Mouse (Mus musculus) gonadal fat pad, adult 2 months (tissue): ENCODE data around the gene Glt8d1. TPM values are rescaled to one million over a fixed set of nuclear protein-coding genes. Genes with fewer than 3 reads are reported as not detected.

ENCODE experiments used
- polyA plus RNA-seq: library from polyadenylated mRNA; depleted of rRNA; stranded (reverse); fragments of >200 nt; gene quantifications from 2 replicates; pipeline ENCODE4 v1.2.3, GENCODE M21; 2012; rRNA removed

The Glt8d1 gene
- polyA plus RNA-seq, 1 experiment: 33.0 TPM

Other genes with a start within 250 kb of the Glt8d1 start
- 30.9 and 31.6 TPM in 2 replicates for gene Tmem110, start 175.8 kb upstream of the Glt8d1 start, polyA plus RNA-seq
- gene Mustn1, start 122.2 kb upstream of the Glt8d1 start, polyA plus RNA-seq: 21.5 and 24.9 TPM in 2 replicates
- 0.38 and 1.7 TPM in 2 replicates for gene Itih4, start 114.9 kb upstream of the Glt8d1 start, polyA plus RNA-seq
- 1.2 and 1.4 TPM in 2 replicates for gene Itih3, start 77.6 kb upstream of the Glt8d1 start, polyA plus RNA-seq
- gene Itih1, start 58.1 kb upstream of the Glt8d1 start, polyA plus RNA-seq: 0.15 and 0.47 TPM in 2 replicates
- gene Nek4, start 50.0 kb upstream of the Glt8d1 start, polyA plus RNA-seq: 6.3 and 9.6 TPM in 2 replicates
- gene Spcs1, start 272 bp downstream of the Glt8d1 start, polyA plus RNA-seq: 291 and 352 TPM in 2 replicates
- gene Pbrm1, start 17.7 kb downstream of the Glt8d1 start, polyA plus RNA-seq: 12.2 and 16.9 TPM in 2 replicates
- 20.3 and 23.2 TPM in 2 replicates for gene Gnl3, start 17.8 kb downstream of the Glt8d1 start, polyA plus RNA-seq
- gene Smim4, start 127.6 kb downstream of the Glt8d1 start, polyA plus RNA-seq: 43.9 and 61.7 TPM in 2 replicates
- gene Nt5dc2, start 129.7 kb downstream of the Glt8d1 start, polyA plus RNA-seq: 58.8 and 67.0 TPM in 2 replicates
- 74.0 and 97.3 TPM in 2 replicates for gene Stab1, start 167.2 kb downstream of the Glt8d1 start, polyA plus RNA-seq
- 0.25 and 1.0 TPM in 2 replicates for gene Tnnc1, start 206.9 kb downstream of the Glt8d1 start, polyA plus RNA-seq
- 323 and 342 TPM in 2 replicates for gene Nisch, start 215.5 kb downstream of the Glt8d1 start, polyA plus RNA-seq
- gene Sema3g, start 216.5 kb downstream of the Glt8d1 start, polyA plus RNA-seq: 11.8 and 13.5 TPM in 2 replicates
- 9.9 and 13.5 TPM in 2 replicates for gene Phf7, start 249.9 kb downstream of the Glt8d1 start, polyA plus RNA-seq